Mouse (Mus musculus) heart, adult 2 months (tissue): Measurements from ENCODE around the gene Trmo.

Source experiments
- CTCF ChIP-seq: fragments of 200-600 bp; IDR thresholded peaks from 2 replicates; pipeline ENCODE4 v1.8.1; 2022; ENCODE audit warnings: antibody characterized with exemption, mild to moderate bottlenecking, moderate library complexity
- EP300 ChIP-seq: fragments of 200-500 bp; IDR thresholded peaks from 2 replicates; pipeline ENCODE4 v1.6.1; 2011; ENCODE audit warnings: low read depth, low read length, control low read depth; ENCODE audit not compliant: insufficient read depth
- POLR2A ChIP-seq: fragments of 200-500 bp; IDR thresholded peaks from 2 replicates; pipeline ENCODE4 v1.6.1; 2011; ENCODE audit warnings: mild to moderate bottlenecking, low read depth, low read length, control low read depth; ENCODE audit not compliant: insufficient read depth

- TF ChIP-seq POLR2A = no peak
- no peak for TF ChIP-seq EP300
- no peak for TF ChIP-seq CTCF
Measured at GRCm38 (mm10) chr4:46346221-46346620, 43.0 kb downstream of the Trmo start.
